Mouse (Mus musculus) hindbrain, embryonic 15.5 days (tissue): ENCODE data around the gene Rbbp8nl. TPM values are rescaled to one million over a fixed set of nuclear protein-coding genes. Genes with fewer than 3 reads are reported as not detected.

ENCODE experiments used
- ATAC-seq: fragments of 200-750 bp; cut with Nextera tagmentation; 2 replicates; pipeline ENCODE4 v1.8.0; 2017; ENCODE audit warnings: low read depth, moderate number of reproducible peaks, moderate TSS enrichment; ENCODE audit not compliant: low FRiP score
- H3K27ac ChIP-seq: fragments of 300-500 bp; sonication (generic); replicated peaks from 2 replicates; pipeline ENCODE4 v1.5.1; 2015; ENCODE audit warnings: mild to moderate bottlenecking, inconsistent platforms
- H3K27me3 ChIP-seq: fragments of 300-500 bp; sonication (generic); 2 replicates; pipeline ENCODE4 v1.6.1; 2015; ENCODE audit warnings: control low read depth, inconsistent platforms
- H3K36me3 ChIP-seq: fragments of 300-500 bp; sonication (generic); 2 replicates; pipeline ENCODE4 v1.6.1; 2015; ENCODE audit warnings: control low read depth, inconsistent platforms
- H3K4me1 ChIP-seq: fragments of 300-500 bp; sonication (generic); replicated peaks from 2 replicates; pipeline ENCODE4 v1.6.1; 2015; ENCODE audit warnings: control low read depth, inconsistent platforms
- H3K4me2 ChIP-seq: fragments of 300-500 bp; sonication (generic); 2 replicates; pipeline ENCODE4 v1.6.1; 2015; ENCODE audit warnings: moderate library complexity, mild to moderate bottlenecking, inconsistent platforms
- H3K4me3 ChIP-seq: fragments of 300-500 bp; sonication (generic); 2 replicates; pipeline ENCODE4 v1.5.1; 2015; ENCODE audit warnings: mild to moderate bottlenecking, inconsistent platforms
- H3K9ac ChIP-seq: fragments of 300-500 bp; sonication (generic); 2 replicates; pipeline ENCODE4 v1.6.1; 2015; ENCODE audit warnings: inconsistent platforms
- H3K9me3 ChIP-seq: fragments of 300-500 bp; sonication (generic); 2 replicates; pipeline ENCODE4 v1.6.1; 2016; ENCODE audit warnings: control low read depth, inconsistent platforms
- WGBS: fragments of 180-500 bp; shearing (Covaris S2); methylation state at CpG from one replicate; pipeline ENCODE4 v1.1.7; 2015; 5-methylcytosine and 5-hydroxymethylcytosine counted together
- polyA plus RNA-seq: library from polyadenylated mRNA; unstranded; fragments of >200 nt; fragmentation: Nextera tagmentation; extraction: Ambion mirVana; gene quantifications from 2 replicates; pipeline ENCODE4 v1.2.1, GENCODE M21; 2015

The Rbbp8nl gene
- polyA plus RNA-seq, 1 experiment from 2014 or later, result not detected

GRCm38 (mm10) chr2:180254436-180255209 is 35.1 kb downstream of the Rbbp8nl start:
- H3K9me3 ChIP-seq, result no peaks in the 10 kb centered on the region
- no peak overlapping the region for H3K27ac ChIP-seq
- H3K27me3 ChIP-seq, result no peaks in the 10 kb centered on the region
- peaks cover 30% of the 10 kb centered on the region for H3K4me1 ChIP-seq
- H3K36me3 ChIP-seq, result peaks cover 11% of the 10 kb centered on the region; the same call in 1 of the 2 replicates
- 91% methylated on average over 5 of the region's 5 CpGs for WGBS
- ATAC-seq, result no peak
- no peak overlapping the region for H3K9ac ChIP-seq
- H3K4me2 ChIP-seq, result no peak overlapping the region
- H3K4me3 ChIP-seq, result no peak overlapping the region

- Histone ChIP-seq H3K9me3 (no peaks in the 10 kb centered on the region), H3K27me3 (no peaks in the 10 kb centered on the region), H3K4me3 (no peak overlapping the region), H3K27ac (no peak overlapping the region), H3K4me1 (peaks cover 18% of the 10 kb centered on the region), H3K36me3 (no peaks in the 10 kb centered on the region), H3K9ac (no peak overlapping the region), H3K4me2 (no peak overlapping the region)
- WGBS, result 34% methylated on average over 3 of the region's 3 CpGs
- peak; percentile 16; the same call in 1 of the 2 replicates for ATAC-seq
These were observed 37.8 kb downstream of the Rbbp8nl start for GRCm38 (mm10) chr2:180251838-180252237.

- WGBS, result 26% methylated on average over 11 of the region's 11 CpGs
These were observed 38.6 kb downstream of the Rbbp8nl start for GRCm38 (mm10) chr2:180250930-180251611.

GRCm38 (mm10) chr2:180248947-180249660 is 40.6 kb downstream of the Rbbp8nl start:
- H3K27me3 ChIP-seq, result no peaks in the 10 kb centered on the region
- no peak overlapping the region for H3K9ac ChIP-seq
- no peak overlapping the region for H3K4me3 ChIP-seq
- peaks cover 7% of the 10 kb centered on the region for H3K4me1 ChIP-seq
- ATAC-seq, result no peak
- H3K4me2 ChIP-seq, result no peak overlapping the region
- no peaks in the 10 kb centered on the region for H3K9me3 ChIP-seq
- no peaks in the 10 kb centered on the region for H3K36me3 ChIP-seq
- WGBS, result 62% methylated on average over 9 of the region's 9 CpGs
- no peak overlapping the region for H3K27ac ChIP-seq

More at GRCm38 (mm10) chr2:180250930-180251611, 38.6 kb downstream of the Rbbp8nl start:
- Histone ChIP-seq H3K4me2 (no peak overlapping the region), H3K4me1 (peaks cover 13% of the 10 kb centered on the region), H3K9ac (no peak overlapping the region), H3K36me3 (no peaks in the 10 kb centered on the region), H3K27ac (no peak overlapping the region), H3K9me3 (no peaks in the 10 kb centered on the region), H3K4me3 (no peak overlapping the region), H3K27me3 (no peaks in the 10 kb centered on the region)
- ATAC-seq, result peak; percentile 83

GRCm38 (mm10) chr2:180247916-180248315 is 41.8 kb downstream of the Rbbp8nl start:
- peaks cover 7% of the 10 kb centered on the region for H3K4me1 ChIP-seq
- no peak overlapping the region for H3K9ac ChIP-seq
- no peak overlapping the region for H3K4me2 ChIP-seq
- H3K36me3 ChIP-seq, result no peaks in the 10 kb centered on the region
- H3K9me3 ChIP-seq, result no peaks in the 10 kb centered on the region
- ATAC-seq, result no peak
- no peaks in the 10 kb centered on the region for H3K27me3 ChIP-seq
- H3K4me3 ChIP-seq, result no peak overlapping the region
- H3K27ac ChIP-seq, result no peak overlapping the region
- 93% methylated on average over 5 of the region's 5 CpGs for WGBS

- Histone ChIP-seq H3K27me3 (no peaks in the 10 kb centered on the region), H3K36me3 (no peaks in the 10 kb centered on the region), H3K9ac (no peak overlapping the region), H3K4me1 (no peaks in the 10 kb centered on the region), H3K9me3 (no peaks in the 10 kb centered on the region), H3K27ac (no peak overlapping the region), H3K4me2 (no peak overlapping the region), H3K4me3 (no peak overlapping the region)
- ATAC-seq, result no peak
- WGBS, result 89% methylated on average over 4 of the region's 4 CpGs
These were observed 46.6 kb downstream of the Rbbp8nl start for GRCm38 (mm10) chr2:180243108-180243507.

GRCm38 (mm10) chr2:180238591-180238990 is 51.1 kb downstream of the Rbbp8nl start:
- no peak for ATAC-seq
- H3K4me2 ChIP-seq, result no peak overlapping the region
- no peak overlapping the region for H3K4me3 ChIP-seq
- no peaks in the 10 kb centered on the region for H3K27me3 ChIP-seq
- H3K4me1 ChIP-seq, result no peaks in the 10 kb centered on the region
- H3K36me3 ChIP-seq, result no peaks in the 10 kb centered on the region
- no peak overlapping the region for H3K9ac ChIP-seq
- H3K9me3 ChIP-seq, result no peaks in the 10 kb centered on the region
- H3K27ac ChIP-seq, result no peak overlapping the region
- 90% methylated on average over 5 of the region's 5 CpGs for WGBS

GRCm38 (mm10) chr2:180237601-180238345 is 51.9 kb downstream of the Rbbp8nl start:
- no peaks in the 10 kb centered on the region for H3K36me3 ChIP-seq
- no peaks in the 10 kb centered on the region for H3K27me3 ChIP-seq
- no peak for ATAC-seq
- no peak overlapping the region for H3K4me2 ChIP-seq
- no peak overlapping the region for H3K9ac ChIP-seq
- no peaks in the 10 kb centered on the region for H3K4me1 ChIP-seq
- 94% methylated on average over 7 of the region's 7 CpGs for WGBS
- no peak overlapping the region for H3K27ac ChIP-seq
- no peaks in the 10 kb centered on the region for H3K9me3 ChIP-seq
- H3K4me3 ChIP-seq, result no peak overlapping the region

- H3K36me3 ChIP-seq, result no peaks in the 10 kb centered on the region
- H3K4me1 ChIP-seq, result no peaks in the 10 kb centered on the region
- no peak overlapping the region for H3K4me3 ChIP-seq
- ATAC-seq, result no peak
- no peak overlapping the region for H3K4me2 ChIP-seq
- H3K27me3 ChIP-seq, result no peaks in the 10 kb centered on the region
- no peaks in the 10 kb centered on the region for H3K9me3 ChIP-seq
- H3K27ac ChIP-seq, result no peak overlapping the region
- H3K9ac ChIP-seq, result no peak overlapping the region
- WGBS, result 90% methylated on average over 3 of the region's 3 CpGs
These were observed 52.7 kb downstream of the Rbbp8nl start for GRCm38 (mm10) chr2:180236930-180237329.

GRCm38 (mm10) chr2:180236500-180236899 is 53.2 kb downstream of the Rbbp8nl start:
- no peaks in the 10 kb centered on the region for H3K9me3 ChIP-seq
- no peak overlapping the region for H3K4me2 ChIP-seq
- no peak overlapping the region for H3K4me3 ChIP-seq
- no peaks in the 10 kb centered on the region for H3K36me3 ChIP-seq
- H3K27ac ChIP-seq, result no peak overlapping the region
- 76% methylated on average over 3 of the region's 3 CpGs for WGBS
- no peaks in the 10 kb centered on the region for H3K27me3 ChIP-seq
- no peaks in the 10 kb centered on the region for H3K4me1 ChIP-seq
- H3K9ac ChIP-seq, result no peak overlapping the region
- no peak for ATAC-seq

- no peaks in the 10 kb centered on the region for H3K4me1 ChIP-seq
- no peak overlapping the region for H3K27ac ChIP-seq
- H3K4me2 ChIP-seq, result no peak overlapping the region
- WGBS, result 96% methylated on average over 4 of the region's 4 CpGs
- no peak overlapping the region for H3K4me3 ChIP-seq
- H3K36me3 ChIP-seq, result no peaks in the 10 kb centered on the region
- H3K9ac ChIP-seq, result no peak overlapping the region
- H3K9me3 ChIP-seq, result no peaks in the 10 kb centered on the region
- H3K27me3 ChIP-seq, result no peaks in the 10 kb centered on the region
- ATAC-seq, result no peak
These were observed 53.9 kb downstream of the Rbbp8nl start for GRCm38 (mm10) chr2:180235788-180236187.
